Mouse (Mus musculus) left cerebral cortex, adult 6 months (tissue): ENCODE data around the gene Ccdc96. TPM values are rescaled to one million over a fixed set of nuclear protein-coding genes. Genes with fewer than 3 reads are reported as not detected.

Source experiments
- long read RNA-seq, 2 experiments: library from polyadenylated mRNA; unstranded; transcript quantifications; one replicate each; pipeline ENCODE4 v2.0.0; 2019 to 2020
- polyA plus RNA-seq: library from polyadenylated mRNA; unstranded; fragments of <200 nt; fragmentation: Nextera tagmentation; gene quantifications from 2 replicates; pipeline ENCODE4 v1.2.3, GENCODE M21; 2021

Ccdc96 gene
- 0.41 and 0.51 TPM in 2 replicates for polyA plus RNA-seq
- long read RNA-seq, experiment 1, transcript Ccdc96-201 (1 exons, 3,585 nt): major isoform, 5 of 5 reads
- long read RNA-seq, experiment 1, partial matches to known transcripts: 0 of 5 reads
- long read RNA-seq, experiment 1, other reads (novel, unspliced or antisense): 0 of 5 reads
- long read RNA-seq, experiment 2, partial matches to known transcripts: 0 of 1 reads
- long read RNA-seq, experiment 2, other reads (novel, unspliced or antisense): 0 of 1 reads

GRCm38 (mm10) chr5:36484171-36484990 lies at the start of gene Ccdc96, which contains the start of gene Tada2b:
Gene Ccdc96 (plus strand): TSS chr5:36484588.
Gene Tada2b (minus strand): TSS chr5:36484285.

GRCm38 (mm10) chr5:36464709-36465661 lies 19.4 kb upstream of the Ccdc96 start, which contains the start of gene Grpel1:
Gene Grpel1 (plus strand): TSS chr5:36464998.

Other genes starting within 250 kb of the Ccdc96 start
- gene Sorcs2, start 86.4 kb upstream of the Ccdc96 start, polyA plus RNA-seq: 8.5 and 8.6 TPM in 2 replicates
- 45.9 and 53.2 TPM in 2 replicates for gene Grpel1, start 19.6 kb upstream of the Ccdc96 start, polyA plus RNA-seq
- gene Tada2b, start 303 bp upstream of the Ccdc96 start, polyA plus RNA-seq: 1.9 and 2.9 TPM in 2 replicates
- 17.6 and 19.9 TPM in 2 replicates for gene Tbc1d14, start 108.7 kb downstream of the Ccdc96 start, polyA plus RNA-seq
- gene D5Ertd579e, start 211.4 kb downstream of the Ccdc96 start, polyA plus RNA-seq: 11.3 and 12.6 TPM in 2 replicates